25 mouse cellular contexts compared by ENCODE assay signal in the genomic region with DNA sequence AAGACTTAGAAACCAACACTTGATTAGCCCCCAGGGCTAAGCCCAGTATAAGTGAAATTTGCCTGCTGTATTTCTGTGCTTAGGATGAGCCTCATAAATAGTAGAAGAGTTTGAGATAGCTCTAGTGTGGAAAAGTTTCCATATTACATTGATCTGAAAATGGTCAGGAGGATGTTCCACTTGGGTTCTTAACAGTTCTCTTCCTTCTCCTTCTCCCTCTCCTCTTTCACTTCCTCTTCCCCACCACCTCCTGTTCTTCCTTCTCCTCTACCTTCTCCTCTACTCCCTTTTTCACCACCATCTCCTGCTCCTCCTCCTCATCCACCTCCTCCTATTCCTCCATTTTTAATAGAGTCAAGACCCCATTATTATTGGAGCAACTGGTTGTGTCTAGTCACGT. TPM values are rescaled to one million over a fixed set of nuclear protein-coding genes. Genes with fewer than 3 reads are reported as not detected.
DNase-seq lines count a peak whose midpoint lies in the region; ATAC-seq and TF ChIP-seq lines count a peak whose summit lies in the region.
"Had no signal": no experiment of that assay in that cellular context is flagged by ENCODE, and none has a peak within 500 bp of the region (broad histone marks: within the 10 kb centered on the region; RNA-seq: fewer than 3 reads in every experiment).

No protein-coding gene starts in this region.

- no peaks in the 10 kb centered on the region for H3K36me3 ChIP-seq in intestine, embryonic 16.5 days (ENCODE audit: control insufficient read depth, insufficient read depth, low read length)
- H3K36me3 ChIP-seq in intestine, embryonic 15.5 days, result no peaks in the 10 kb centered on the region
- H3K36me3 ChIP-seq in small intestine, adult 2 months (ENCODE audit: control insufficient read depth, insufficient read depth, low read length), result no peaks in the 10 kb centered on the region
- no peaks in the 10 kb centered on the region for H3K36me3 ChIP-seq in stomach, postnatal 0 days (ENCODE audit: control insufficient read depth, insufficient read depth, low read length)
- H3K36me3 ChIP-seq: embryonic facial prominence, embryonic 13.5 days; embryonic facial prominence, embryonic 15.5 days; forebrain, embryonic 12.5 days had no signal

- H3K4me1 ChIP-seq in intestine, embryonic 16.5 days (ENCODE audit: control insufficient read depth, insufficient read depth, low read length), result no peaks in the 10 kb centered on the region; the same call in 1 of the 2 replicates
- H3K4me1 ChIP-seq in intestine, embryonic 15.5 days (replicated peaks), result no peaks in the 10 kb centered on the region
- peaks cover 34% of the 10 kb centered on the region for H3K4me1 ChIP-seq in small intestine, adult 2 months (ENCODE audit: control insufficient read depth, insufficient read depth, insufficient read length, low read length)
- no peaks in the 10 kb centered on the region for H3K4me1 ChIP-seq in stomach, postnatal 0 days (replicated peaks; ENCODE audit: control insufficient read depth, insufficient read depth)

- no peaks in the 10 kb centered on the region for H3K9me3 ChIP-seq in intestine, embryonic 16.5 days (ENCODE audit: control insufficient read depth, low read length)
- H3K9me3 ChIP-seq in intestine, embryonic 15.5 days, result no peaks in the 10 kb centered on the region
- no peaks in the 10 kb centered on the region for H3K9me3 ChIP-seq in stomach, postnatal 0 days (ENCODE audit: control insufficient read depth, low read length)
- H3K9me3 ChIP-seq: embryonic facial prominence, embryonic 13.5 days; embryonic facial prominence, embryonic 15.5 days; forebrain, embryonic 10.5 days; forebrain, embryonic 12.5 days; G1E had no signal

- H3K4me3 ChIP-seq in intestine, embryonic 16.5 days (ENCODE audit: low read length), result no peak overlapping the region
- H3K4me3 ChIP-seq in intestine, embryonic 15.5 days (replicated peaks), result no peak overlapping the region
- H3K4me3 ChIP-seq in small intestine, adult 2 months (ENCODE audit: low read depth, low read length), result no peak overlapping the region
- no peak overlapping the region for H3K4me3 ChIP-seq in stomach, postnatal 0 days (ENCODE audit: low read depth, low read length)
- H3K4me3 ChIP-seq: embryonic facial prominence, embryonic 13.5 days; embryonic facial prominence, embryonic 15.5 days; erythroblast, embryonic 14.5 days; forebrain, embryonic 10.5 days; forebrain, embryonic 12.5 days had no signal

- TF ChIP-seq EP300 in stomach, postnatal 0 days (optimal IDR thresholded peaks at IDR 0.05), result no peak

- ATAC-seq in intestine, embryonic 16.5 days, result no peak
- no peak for ATAC-seq in intestine, embryonic 15.5 days
- peak; percentile 65; the same call in 1 of the 2 replicates for ATAC-seq in common myeloid progenitor, adult 5-6 weeks (replicated peaks; ENCODE audit: low read depth, poor library complexity, severe bottlenecking)
- ATAC-seq in megakaryocyte, adult 5-6 weeks (ENCODE audit: poor library complexity, severe bottlenecking), result peak; percentile 48
- ATAC-seq in stomach, postnatal 0 days (ENCODE audit: low FRiP score, low TSS enrichment), result no peak
- ATAC-seq in activated CD4-positive, CD25-positive, alpha-beta regulatory T cell, adult 4 months, result no peak
- ATAC-seq: forebrain, embryonic 14.5 days; forebrain, postnatal 0 days; Patski had no signal

- 91% methylated on average over 1 of the region's 1 CpGs for WGBS in intestine, embryonic 16.5 days
- 90% methylated on average over 1 of the region's 1 CpGs for WGBS in intestine, embryonic 15.5 days
- 85% methylated on average over 1 of the region's 1 CpGs for WGBS in small intestine, adult 2 months
- 92% methylated on average over 1 of the region's 1 CpGs for WGBS in stomach, postnatal 0 days

- no peak for TF ChIP-seq CTCF in small intestine, adult 2 months (IDR thresholded peaks at IDR 0.05; ENCODE audit: extremely low read depth, insufficient read length, insufficient replicate concordance, low read depth, low read length)
- no peak for TF ChIP-seq CTCF in stomach, postnatal 0 days (IDR thresholded peaks at IDR 0.05; ENCODE audit: low read depth)

- H3K27me3 ChIP-seq in intestine, embryonic 16.5 days (replicated peaks; ENCODE audit: control insufficient read depth, insufficient read depth, low read length), result no peaks in the 10 kb centered on the region
- no peaks in the 10 kb centered on the region for H3K27me3 ChIP-seq in intestine, embryonic 15.5 days (replicated peaks)
- H3K27me3 ChIP-seq in small intestine, adult 2 months (ENCODE audit: control insufficient read depth, insufficient read depth, low read length), result no peaks in the 10 kb centered on the region
- no peaks in the 10 kb centered on the region for H3K27me3 ChIP-seq in stomach, postnatal 0 days (ENCODE audit: control insufficient read depth, insufficient read depth, low read length)
- H3K27me3 ChIP-seq: embryonic facial prominence, embryonic 13.5 days; embryonic facial prominence, embryonic 15.5 days; forebrain, embryonic 12.5 days; Patski had no signal

- TF ChIP-seq POLR2A in small intestine, adult 2 months (IDR thresholded peaks at IDR 0.05; ENCODE audit: low read depth, low read length), result no peak

- no peak overlapping the region for H3K9ac ChIP-seq in intestine, embryonic 16.5 days (ENCODE audit: low read depth, low read length)
- no peak overlapping the region for H3K9ac ChIP-seq in intestine, embryonic 15.5 days
- no peak overlapping the region for H3K9ac ChIP-seq in stomach, postnatal 0 days (ENCODE audit: low read length)
- H3K9ac ChIP-seq: embryonic facial prominence, embryonic 13.5 days; embryonic facial prominence, embryonic 15.5 days; forebrain, embryonic 12.5 days; forebrain, postnatal 0 days had no signal

- DNase-seq in stomach, postnatal 0 days (ENCODE audit: low spot score), result no peak
- no peak for DNase-seq in ovary, postnatal 14 days (ENCODE audit: low spot score)
- DNase-seq: adrenal gland, adult 2 months; adrenal gland, postnatal 10 days; adrenal gland, postnatal 25 days; cerebellum, adult 11-12 months; cerebellum, adult 2 months; cerebellum, adult 9-10 months; cerebellum, postnatal 25 days; embryo, embryonic 11 days; forebrain, postnatal 0 days had no signal

- peak overlapping the region; percentile 50; the same call in 1 of the 2 replicates for H3K27ac ChIP-seq in intestine, embryonic 16.5 days (ENCODE audit: low read length)
- H3K27ac ChIP-seq in intestine, embryonic 15.5 days, result no peak overlapping the region
- H3K27ac ChIP-seq in small intestine, adult 2 months (ENCODE audit: insufficient read depth, low read depth, low read length), result peak overlapping the region; percentile 38; the same call in 1 of the 2 replicates
- H3K27ac ChIP-seq in stomach, postnatal 0 days (replicated peaks), result no peak overlapping the region
- H3K27ac ChIP-seq: embryonic facial prominence, embryonic 13.5 days; embryonic facial prominence, embryonic 15.5 days; forebrain, embryonic 10.5 days; forebrain, embryonic 12.5 days had no signal

- no peak overlapping the region for H3K4me2 ChIP-seq in intestine, embryonic 16.5 days (ENCODE audit: low read depth, low read length)
- H3K4me2 ChIP-seq in intestine, embryonic 15.5 days (replicated peaks), result no peak overlapping the region
- no peak overlapping the region for H3K4me2 ChIP-seq in stomach, postnatal 0 days (replicated peaks; ENCODE audit: low read depth)
- H3K4me2 ChIP-seq: embryonic facial prominence, embryonic 13.5 days; embryonic facial prominence, embryonic 15.5 days; forebrain, embryonic 12.5 days had no signal

RNA-seq across cellular contexts. Expression of a gene that starts 59.4 kb away (rescaled TPM):
- 24.0 and 24.9 TPM in 2 replicates for polyA plus RNA-seq in intestine, embryonic 16.5 days (2015; fragmentation: Nextera tagmentation; extraction: Ambion mirVana)
- polyA plus RNA-seq in intestine, embryonic 15.5 days (2015; fragmentation: Nextera tagmentation; extraction: Ambion mirVana), result 32.8 and 35.2 TPM in 2 replicates
- total RNA-seq in common myeloid progenitor, adult 5-6 weeks (2017), result 49.1 and 70.8 TPM in 2 replicates
- total RNA-seq in megakaryocyte, adult 5-6 weeks (2015), result 33.2 and 34.0 TPM in 2 replicates
- total RNA-seq in megakaryocyte, adult 5-6 weeks (2017), result 43.6 and 48.2 TPM in 2 replicates
- polyA plus RNA-seq in small intestine, adult 2 months (2012; rRNA removed), result 4.0 and 10.9 TPM in 2 replicates
- 11.6 and 12.0 TPM in 2 replicates for polyA plus RNA-seq in stomach, postnatal 0 days (2015; fragmentation: Nextera tagmentation; extraction: Ambion mirVana)
- polyA plus RNA-seq in activated CD4-positive, CD25-positive, alpha-beta regulatory T cell, adult 4 months (2017; shearing (Covaris generic)), result 10 to 100 TPM; 36.6 to 44.9 TPM

Comparison
In these comparisons a context has a peak if more than half of its experiments do, and no peak if none do; other contexts are left out.
1. H3K27ac ChIP-seq: peak in intestine, embryonic 16.5 days (single experiment) and small intestine, adult 2 months (single experiment); none in intestine, embryonic 15.5 days (single experiment) and stomach, postnatal 0 days (single experiment).
2. ATAC-seq: peak in common myeloid progenitor, adult 5-6 weeks (single experiment) and megakaryocyte, adult 5-6 weeks (single experiment); none in intestine, embryonic 16.5 days (single experiment), intestine, embryonic 15.5 days (single experiment), stomach, postnatal 0 days (single experiment) and activated CD4-positive, CD25-positive, alpha-beta regulatory T cell, adult 4 months (single experiment).